Mouse (Mus musculus): Measurements from ENCODE around the gene Ubxn10. TPM values are rescaled to one million over a fixed set of nuclear protein-coding genes. Genes with fewer than 3 reads are reported as not detected.

Ubxn10 gene
- polyA plus RNA-seq (2016; fragmentation: Nextera tagmentation; extraction: Ambion mirVana) = 0.95 and 1.3 TPM in 2 replicates

- H3K9me3 ChIP-seq (replicated peaks) = no peaks in the 10 kb centered on the region
- H3K4me3 ChIP-seq = no peak within 1 kb of the TSS
- H3K36me3 ChIP-seq = no peaks in the 10 kb centered on the region
- H3K4me1 ChIP-seq (replicated peaks) = no peaks in the 10 kb centered on the region
- H3K27ac ChIP-seq (ENCODE audit: poor library complexity, severe bottlenecking) = no peak within 1 kb of the TSS
- H3K4me2 ChIP-seq = no peak within 1 kb of the TSS
- no peak for ATAC-seq (ENCODE audit: insufficient number of reproducible peaks, low FRiP score)
- H3K27me3 ChIP-seq (replicated peaks) = peaks cover 12% of the 10 kb centered on the region
- 61% methylated on average over 7 of the region's 7 CpGs for WGBS
- no peak within 1 kb of the TSS for H3K9ac ChIP-seq
Measured at GRCm38 (mm10) chr4:138737031-138737430, at the start of gene Ubxn10. Gene Ubxn10, minus strand, starts transcription at chr4:138737167.

GRCm38 (mm10) chr4:138786141-138786540, 49.2 kb upstream of the Ubxn10 start:
- no peak for ATAC-seq (ENCODE audit: insufficient number of reproducible peaks, low FRiP score)
- WGBS = 61% methylated on average over 4 of the region's 4 CpGs
- H3K4me3 ChIP-seq = no peak overlapping the region
- H3K27me3 ChIP-seq (replicated peaks) = peaks cover 43% of the 10 kb centered on the region
- no peaks in the 10 kb centered on the region for H3K4me1 ChIP-seq (replicated peaks)
- H3K9me3 ChIP-seq (replicated peaks) = no peaks in the 10 kb centered on the region
- H3K36me3 ChIP-seq = no peaks in the 10 kb centered on the region
- no peak overlapping the region for H3K27ac ChIP-seq (ENCODE audit: poor library complexity, severe bottlenecking)
- no peak overlapping the region for H3K4me2 ChIP-seq
- no peak overlapping the region for H3K9ac ChIP-seq

- WGBS = 52% methylated on average over 4 of the region's 4 CpGs
- Histone ChIP-seq H3K9me3 (replicated peaks) (no peaks in the 10 kb centered on the region), H3K4me1 (replicated peaks) (no peaks in the 10 kb centered on the region), H3K36me3 (no peaks in the 10 kb centered on the region), H3K4me3 (no peak overlapping the region), H3K27ac (ENCODE audit: poor library complexity, severe bottlenecking) (no peak overlapping the region), H3K9ac (no peak overlapping the region), H3K4me2 (no peak overlapping the region), H3K27me3 (replicated peaks) (peaks cover 40% of the 10 kb centered on the region)
- ATAC-seq (ENCODE audit: insufficient number of reproducible peaks, low FRiP score) = no peak
Measured at GRCm38 (mm10) chr4:138785721-138786120, 48.8 kb upstream of the Ubxn10 start.

- H3K27me3 ChIP-seq (replicated peaks) = peaks cover 57% of the 10 kb centered on the region
- H3K9ac ChIP-seq = no peak overlapping the region
- no peaks in the 10 kb centered on the region for H3K4me1 ChIP-seq (replicated peaks)
- H3K27ac ChIP-seq (ENCODE audit: poor library complexity, severe bottlenecking) = no peak overlapping the region
- ATAC-seq (ENCODE audit: insufficient number of reproducible peaks, low FRiP score) = no peak
- H3K36me3 ChIP-seq = no peaks in the 10 kb centered on the region
- WGBS = 73% methylated on average over 6 of the region's 6 CpGs
- H3K9me3 ChIP-seq (replicated peaks) = no peaks in the 10 kb centered on the region
- H3K4me2 ChIP-seq = no peak overlapping the region
- H3K4me3 ChIP-seq = no peak overlapping the region
Measured at GRCm38 (mm10) chr4:138782098-138782497, 45.1 kb upstream of the Ubxn10 start.

- Histone ChIP-seq H3K27ac (ENCODE audit: poor library complexity, severe bottlenecking) (no peak overlapping the region), H3K36me3 (no peaks in the 10 kb centered on the region)
- 79% methylated on average over 5 of the region's 5 CpGs for WGBS
Measured at GRCm38 (mm10) chr4:138780300-138780699, 43.3 kb upstream of the Ubxn10 start.

GRCm38 (mm10) chr4:138777417-138778407, 40.7 kb upstream of the Ubxn10 start:
- Histone ChIP-seq H3K4me1 (replicated peaks) (no peaks in the 10 kb centered on the region), H3K27ac (ENCODE audit: poor library complexity, severe bottlenecking) (no peak overlapping the region), H3K4me2 (no peak overlapping the region), H3K9me3 (replicated peaks) (no peaks in the 10 kb centered on the region), H3K4me3 (no peak overlapping the region), H3K36me3 (no peaks in the 10 kb centered on the region), H3K9ac (no peak overlapping the region), H3K27me3 (replicated peaks) (peaks cover 49% of the 10 kb centered on the region)
- 43% methylated on average over 20 of the region's 20 CpGs for WGBS
- no peak for ATAC-seq (ENCODE audit: insufficient number of reproducible peaks, low FRiP score)

More at GRCm38 (mm10) chr4:138780300-138780699, 43.3 kb upstream of the Ubxn10 start:
- Histone ChIP-seq H3K4me1 (replicated peaks) (no peaks in the 10 kb centered on the region), H3K4me2 (no peak overlapping the region), H3K9ac (no peak overlapping the region), H3K27me3 (replicated peaks) (peaks cover 55% of the 10 kb centered on the region), H3K9me3 (replicated peaks) (no peaks in the 10 kb centered on the region), H3K4me3 (no peak overlapping the region)
- no peak for ATAC-seq (ENCODE audit: insufficient number of reproducible peaks, low FRiP score)

DNA sequence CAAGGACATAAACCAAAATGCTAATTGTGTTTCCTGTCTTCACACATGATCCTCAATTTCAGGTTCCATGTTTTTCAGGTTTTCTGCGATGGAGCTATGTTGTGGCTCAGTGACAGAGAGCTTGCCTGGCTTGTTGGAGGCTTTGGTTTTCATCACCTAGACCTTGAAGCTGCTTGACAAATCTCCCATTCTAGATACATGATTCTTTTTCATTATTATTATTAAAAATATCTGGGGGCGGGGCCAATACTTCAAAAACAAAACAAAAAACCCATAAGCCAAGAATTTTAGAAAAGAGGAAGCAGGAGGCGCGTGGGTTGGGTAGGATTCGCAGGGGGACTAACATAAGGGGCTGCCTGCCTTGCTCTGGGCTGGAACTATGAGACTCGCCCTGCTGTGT, 38.5 kb upstream of the Ubxn10 start, which contains the start of gene Pla2g2d:
Gene Pla2g2d (plus strand): TSS at position 301 of the 400 bp plus-strand sequence.
- Histone ChIP-seq H3K27ac (ENCODE audit: poor library complexity, severe bottlenecking) (no peak within 1 kb of the TSS), H3K36me3 (no peaks in the 10 kb centered on the region), H3K4me1 (replicated peaks) (no peaks in the 10 kb centered on the region), H3K4me2 (no peak within 1 kb of the TSS), H3K27me3 (replicated peaks) (peaks cover 39% of the 10 kb centered on the region), H3K9me3 (replicated peaks) (no peaks in the 10 kb centered on the region), H3K9ac (no peak within 1 kb of the TSS), H3K4me3 (no peak within 1 kb of the TSS)
- no peak for ATAC-seq (ENCODE audit: insufficient number of reproducible peaks, low FRiP score)
- WGBS = 67% methylated on average over 6 of the region's 6 CpGs

DNA sequence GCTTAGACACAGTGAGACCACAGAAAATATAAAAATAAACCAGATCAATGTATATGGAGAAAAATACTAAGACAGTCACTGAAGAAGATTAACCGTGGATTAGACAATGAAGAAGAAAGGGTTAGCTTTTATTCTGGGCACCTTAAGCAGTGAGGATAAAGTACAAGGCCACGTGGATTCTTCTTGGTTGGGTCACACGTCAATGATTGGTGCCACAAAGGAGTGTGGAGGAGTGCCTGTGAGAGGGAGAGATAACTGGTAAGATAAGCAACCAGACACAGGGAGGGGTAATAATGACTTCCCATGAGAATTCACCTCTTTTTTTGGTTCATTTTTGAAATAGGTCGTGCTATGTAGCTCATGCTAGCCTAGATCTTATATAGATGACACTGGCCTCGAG, 35.4 kb upstream of the Ubxn10 start:
- Histone ChIP-seq H3K9me3 (replicated peaks) (no peaks in the 10 kb centered on the region), H3K9ac (no peak overlapping the region), H3K4me2 (no peak overlapping the region), H3K4me3 (no peak overlapping the region), H3K36me3 (no peaks in the 10 kb centered on the region), H3K27me3 (replicated peaks) (peaks cover 9% of the 10 kb centered on the region; the same call in 1 of the 2 replicates), H3K4me1 (replicated peaks) (no peaks in the 10 kb centered on the region), H3K27ac (ENCODE audit: poor library complexity, severe bottlenecking) (no peak overlapping the region)
- WGBS = 68% methylated on average over 5 of the region's 5 CpGs
- no peak for ATAC-seq (ENCODE audit: insufficient number of reproducible peaks, low FRiP score)

DNA sequence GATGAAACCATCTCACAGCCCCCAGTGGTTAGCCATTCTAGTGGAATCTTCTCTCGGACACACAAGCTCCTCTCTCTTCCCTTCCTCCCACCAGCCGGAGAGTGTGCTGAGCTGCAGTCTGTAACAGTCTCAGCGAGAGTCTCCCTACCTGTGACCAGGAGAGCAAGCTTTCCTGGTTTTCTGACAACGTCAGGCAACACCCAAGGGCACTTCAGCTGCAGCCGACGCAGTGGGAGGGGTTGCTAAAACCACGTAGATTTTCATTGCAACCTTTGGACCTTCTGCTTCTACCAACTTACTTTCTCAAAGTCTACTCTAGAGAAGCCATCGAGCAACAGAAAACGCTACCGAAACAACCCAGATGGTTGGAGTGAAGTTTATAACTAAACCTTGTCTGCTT, 35.0 kb upstream of the Ubxn10 start:
- Histone ChIP-seq H3K4me3 (no peak overlapping the region), H3K9ac (no peak overlapping the region), H3K27me3 (replicated peaks) (peaks cover 5% of the 10 kb centered on the region; the same call in 1 of the 2 replicates), H3K4me1 (replicated peaks) (no peaks in the 10 kb centered on the region), H3K4me2 (no peak overlapping the region), H3K9me3 (replicated peaks) (no peaks in the 10 kb centered on the region), H3K27ac (ENCODE audit: poor library complexity, severe bottlenecking) (no peak overlapping the region), H3K36me3 (no peaks in the 10 kb centered on the region)
- no peak for ATAC-seq (ENCODE audit: insufficient number of reproducible peaks, low FRiP score)
- 73% methylated on average over 10 of the region's 10 CpGs for WGBS

GRCm38 (mm10) chr4:138762266-138762665, 25.3 kb upstream of the Ubxn10 start:
- Histone ChIP-seq H3K4me2 (no peak overlapping the region), H3K9me3 (replicated peaks) (no peaks in the 10 kb centered on the region), H3K27me3 (replicated peaks) (0 out of 2 replicates have a peak, but pooled peaks cover 10% of the 10 kb centered on the region), H3K36me3 (no peaks in the 10 kb centered on the region), H3K4me3 (no peak overlapping the region), H3K4me1 (replicated peaks) (no peaks in the 10 kb centered on the region), H3K27ac (ENCODE audit: poor library complexity, severe bottlenecking) (no peak overlapping the region), H3K9ac (no peak overlapping the region)
- no peak for ATAC-seq (ENCODE audit: insufficient number of reproducible peaks, low FRiP score)
- 59% methylated on average over 9 of the region's 9 CpGs for WGBS

DNA sequence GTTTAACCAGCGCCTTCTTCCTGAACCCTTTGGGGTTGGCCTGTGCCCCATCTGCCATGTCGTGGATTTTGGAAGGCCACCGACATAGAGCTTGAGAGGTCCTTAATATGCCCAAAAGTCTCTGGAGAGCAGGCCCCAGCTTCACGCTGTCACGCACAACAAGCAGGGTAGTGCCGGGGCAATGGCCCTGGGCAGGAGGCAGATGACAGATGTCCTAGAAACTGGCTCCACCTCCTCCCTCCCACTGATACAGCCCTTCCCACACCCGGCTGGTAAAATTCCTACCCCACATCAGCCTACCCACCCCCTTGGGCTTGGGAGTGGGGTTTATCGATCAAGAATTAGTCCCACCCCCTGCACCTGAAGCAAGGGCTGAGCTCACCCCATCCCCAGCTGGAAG, 20.4 kb upstream of the Ubxn10 start, which contains the start of gene Pla2g2f:
Gene Pla2g2f (minus strand): TSS at position 211 of the 400 bp plus-strand sequence.
- 74% methylated on average over 8 of the region's 8 CpGs for WGBS
- Histone ChIP-seq H3K9ac (no peak within 1 kb of the TSS), H3K9me3 (replicated peaks) (peaks cover 4% of the 10 kb centered on the region; the same call in 1 of the 2 replicates), H3K4me3 (no peak within 1 kb of the TSS), H3K36me3 (no peaks in the 10 kb centered on the region), H3K27me3 (replicated peaks) (0 out of 2 replicates have a peak, but pooled peaks cover 8% of the 10 kb centered on the region), H3K4me2 (no peak within 1 kb of the TSS), H3K27ac (ENCODE audit: poor library complexity, severe bottlenecking) (no peak within 1 kb of the TSS), H3K4me1 (replicated peaks) (no peaks in the 10 kb centered on the region; the same call in 1 of the 2 replicates)
- ATAC-seq (ENCODE audit: insufficient number of reproducible peaks, low FRiP score) = no peak
